Mouse (Mus musculus) gastrocnemius, postnatal 4 days (tissue): ENCODE data around the gene Hist1h2be. TPM values are rescaled to one million over a fixed set of nuclear protein-coding genes. Genes with fewer than 3 reads are reported as not detected.
A peak's percentile ranks its signal among the peaks of the same experiment; 100 is the strongest.
"Not testable (repeated sequence)": the region's sequence is repeated elsewhere in the genome, so short reads cannot be mapped to it uniquely, and the experiment has no call there.

Experiments
- DNase-seq, 2 experiments: peaks; one replicate each; pipeline ENCODE4 v3.0.0; 2021 to 2022; ENCODE audit warnings: low spot score in 2 of 2, mixed read lengths in 2 of 2
- total RNA-seq, 2 experiments: library from RNA; stranded (reverse); gene quantifications; 2 replicates each; pipeline ENCODE4 v1.2.3; 2021

Gene Hist1h2be
- total RNA-seq, 2 experiments from 2014 or later, result 40.8 to 47.6 TPM

- no peak for DNase-seq
These were observed 68.0 kb downstream of the Hist1h2be start, which contains the start of gene Hist1h1d for GRCm38 (mm10) chr13:23552962-23553361. Hist1h1d (plus strand) TSS chr13:23553262.

GRCm38 (mm10) chr13:23551931-23552914 lies 68.7 kb downstream of the Hist1h2be start:
- no peak for DNase-seq

- peak; percentile 46 to 82 for DNase-seq
These were observed 69.6 kb downstream of the Hist1h2be start, which contains the start of gene Hist1h4f for GRCm38 (mm10) chr13:23551146-23551834. Hist1h4f (minus strand) TSS chr13:23551648.

- DNase-seq, result no peak
These were observed 70.2 kb downstream of the Hist1h2be start for GRCm38 (mm10) chr13:23550761-23551145.

GRCm38 (mm10) chr13:23546694-23547093 lies 74.2 kb downstream of the Hist1h2be start:
- DNase-seq, result no peak

- DNase-seq, result not testable (repeated sequence)
These were observed 76.2 kb downstream of the Hist1h2be start for GRCm38 (mm10) chr13:23544787-23545120.

- peak in 1 of 2 experiments; percentile 63 for DNase-seq
These were observed 76.7 kb downstream of the Hist1h2be start, which contains the start of gene Hist1h3f for GRCm38 (mm10) chr13:23543965-23544786. Hist1h3f (plus strand) TSS chr13:23544052.

GRCm38 (mm10) chr13:23542999-23543607 lies 77.8 kb downstream of the Hist1h2be start, which contains the start of gene Hist1h2bh:
Hist1h2bh (minus strand) TSS chr13:23543392.
- peak in 1 of 2 experiments; percentile 34 for DNase-seq

GRCm38 (mm10) chr13:23542225-23542980 lies 78.5 kb downstream of the Hist1h2be start:
- DNase-seq, result not testable (repeated sequence)

GRCm38 (mm10) chr13:23541497-23541896 lies 79.4 kb downstream of the Hist1h2be start:
- DNase-seq, result no peak

- DNase-seq, result not testable (repeated sequence)
These were observed 81.1 kb downstream of the Hist1h2be start for GRCm38 (mm10) chr13:23539821-23540220.

- DNase-seq, result no peak
These were observed 82.7 kb downstream of the Hist1h2be start for GRCm38 (mm10) chr13:23538249-23538648.

- no peak for DNase-seq
These were observed 83.8 kb downstream of the Hist1h2be start for GRCm38 (mm10) chr13:23537006-23537710.

GRCm38 (mm10) chr13:23536076-23536822 lies 84.7 kb downstream of the Hist1h2be start:
- no peak for DNase-seq

- DNase-seq, result peak; percentile 37 to 78
These were observed 85.5 kb downstream of the Hist1h2be start, which contains the start of gene Hist1h3g for GRCm38 (mm10) chr13:23535137-23536075. Hist1h3g (plus strand) TSS chr13:23535422.

GRCm38 (mm10) chr13:23534368-23535131 lies 86.4 kb downstream of the Hist1h2be start:
- DNase-seq, result no peak
